Mouse (Mus musculus): Measurements from ENCODE around the gene Prkag2. TPM values are rescaled to one million over a fixed set of nuclear protein-coding genes. Genes with fewer than 3 reads are reported as not detected.

Gene Prkag2
- total RNA-seq, 2 experiments from 2014 or later: 159 to 167 TPM

DNA sequence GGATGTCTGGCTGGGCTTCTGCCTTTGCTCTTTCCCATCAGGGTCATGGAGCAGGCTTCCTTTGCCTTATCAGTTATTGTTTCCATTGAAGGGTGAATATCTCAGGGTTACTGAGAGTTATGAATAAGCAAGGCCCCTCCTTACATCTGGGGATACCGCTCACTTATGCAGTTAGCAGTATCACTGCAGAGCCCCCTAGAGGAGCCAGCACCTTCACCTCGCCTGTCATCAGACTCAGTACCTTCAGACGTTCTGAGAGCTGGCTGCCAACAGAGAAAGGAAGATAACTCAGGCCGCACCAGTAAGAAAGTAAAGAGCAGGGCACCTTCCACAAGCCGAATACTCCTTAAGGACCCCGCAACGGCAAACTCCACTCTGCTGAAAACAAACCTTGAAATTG, 125.3 kb downstream of the Prkag2 start:
- no peak for DNase-seq (ENCODE audit: extremely low spot score in 1 of 2, low spot score in 1 of 2)

DNA sequence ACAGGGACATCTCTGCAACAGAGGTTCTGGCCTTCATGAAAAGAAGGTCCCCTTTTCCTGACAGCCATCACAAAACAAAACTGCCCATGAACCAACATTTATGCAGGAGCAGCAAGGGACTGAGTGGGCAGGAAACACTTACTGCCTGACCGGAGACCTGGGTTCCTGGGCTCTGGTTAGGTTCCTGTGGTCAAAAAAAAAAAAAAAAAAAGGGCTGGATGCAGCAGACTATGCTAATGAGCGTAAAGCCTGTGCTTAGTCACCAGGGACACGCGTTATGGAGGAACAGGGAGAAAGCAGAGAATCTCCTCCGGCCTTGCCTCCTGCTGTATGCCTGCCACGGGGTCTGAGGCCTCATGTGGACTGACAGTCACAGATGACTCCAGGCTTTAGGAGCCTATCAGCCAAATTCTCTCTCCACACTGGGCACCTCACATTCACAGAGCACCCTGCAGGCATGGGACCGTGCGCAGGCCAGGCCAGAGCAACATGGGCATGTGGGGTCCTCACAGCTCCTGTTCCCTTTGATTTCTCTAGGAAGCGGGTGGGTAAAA, 126.7 kb downstream of the Prkag2 start:
- DNase-seq (ENCODE audit: extremely low spot score in 1 of 2, low spot score in 1 of 2): no peak

DNA sequence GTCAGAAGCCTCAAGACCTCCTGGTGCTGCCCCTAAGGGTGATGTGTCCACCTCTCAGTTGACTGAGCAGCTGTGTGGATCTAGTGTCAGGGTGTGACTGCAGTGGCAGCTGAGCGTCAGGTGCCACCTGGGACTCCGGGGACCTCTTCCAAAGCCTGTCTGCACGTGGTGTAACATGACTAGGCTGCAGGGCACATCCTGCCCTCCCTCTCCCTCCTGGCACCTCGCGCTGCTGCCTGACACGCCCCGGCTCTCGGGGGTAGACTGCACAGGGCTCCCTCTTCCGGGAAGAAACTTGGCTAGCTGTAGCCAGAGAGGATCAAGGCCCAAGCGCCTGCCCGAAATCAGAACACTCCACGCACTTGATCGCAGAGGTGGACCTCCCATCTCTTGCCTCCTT, 127.2 kb downstream of the Prkag2 start:
- no peak for DNase-seq (ENCODE audit: extremely low spot score in 1 of 2, low spot score in 1 of 2)

DNA sequence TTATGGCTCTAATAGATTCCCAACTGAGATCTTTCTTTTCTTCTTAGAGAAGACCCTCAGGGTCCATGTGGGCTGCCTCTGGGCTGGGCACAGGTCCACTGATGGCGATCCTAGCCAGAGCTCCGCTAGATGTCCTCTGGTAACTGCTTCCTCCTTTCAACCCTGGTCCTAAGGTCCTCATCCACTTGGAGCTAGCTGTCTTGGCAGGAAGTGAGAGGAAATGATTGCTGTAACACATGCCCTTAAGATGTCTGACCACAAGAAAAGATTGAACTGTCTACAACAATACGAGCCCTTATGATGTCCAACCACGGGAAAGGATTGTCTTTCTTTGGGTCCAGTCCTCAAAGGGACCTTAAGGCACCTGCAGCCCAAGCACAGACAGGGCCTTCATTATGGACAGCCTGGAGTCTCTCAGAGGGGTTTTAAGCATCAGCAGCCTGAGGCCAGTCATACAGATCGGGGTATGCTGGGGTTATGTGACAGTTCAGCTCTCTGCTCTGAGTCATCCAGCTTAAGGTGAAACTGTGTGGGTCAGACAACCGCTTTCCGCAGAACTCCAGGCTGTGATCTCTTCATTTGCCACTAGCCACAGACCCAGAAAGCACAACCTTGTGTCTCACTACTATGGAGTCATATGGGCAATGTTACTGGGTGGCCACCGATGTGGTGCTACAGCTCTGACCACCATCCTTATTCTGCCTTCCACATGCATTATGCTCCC, 129.7 kb downstream of the Prkag2 start:
- DNase-seq (ENCODE audit: extremely low spot score in 1 of 2, low spot score in 1 of 2): no peak

DNA sequence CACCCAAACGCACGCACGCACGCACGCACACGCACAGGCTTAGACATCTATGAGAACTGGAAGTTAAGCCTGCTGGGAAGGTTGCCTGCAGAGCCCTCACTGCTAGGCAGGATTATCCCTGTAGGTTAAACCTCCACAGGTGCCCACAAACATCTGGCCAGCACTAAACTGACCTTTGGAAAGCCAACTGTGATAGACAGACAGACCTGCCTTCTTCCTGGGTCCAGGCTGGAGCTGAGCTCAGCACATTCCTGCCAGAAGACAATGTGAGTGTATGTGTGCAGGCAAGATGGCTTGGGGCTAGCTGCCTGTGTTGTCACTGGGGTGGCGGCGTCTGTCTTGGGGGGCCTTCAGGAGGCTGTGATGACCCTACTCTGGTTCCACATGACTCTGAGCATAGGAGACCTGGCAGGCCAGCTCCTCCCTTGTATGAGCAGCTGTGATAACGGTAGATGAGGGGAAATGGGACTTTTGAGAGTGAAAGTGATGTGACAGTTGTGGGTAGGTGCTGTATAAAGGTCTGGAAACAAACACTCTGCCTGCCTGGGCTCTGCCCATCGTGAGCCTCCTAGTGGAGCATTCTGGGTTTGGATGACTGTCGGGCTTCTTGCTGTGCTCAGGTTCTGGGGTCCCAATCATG, 131.1 kb downstream of the Prkag2 start:
- no peak for DNase-seq (ENCODE audit: extremely low spot score in 1 of 2, low spot score in 1 of 2)

GRCm38 (mm10) chr5:24968792-24969191, 131.7 kb downstream of the Prkag2 start:
- DNase-seq (ENCODE audit: extremely low spot score in 1 of 2, low spot score in 1 of 2): no peak

- no peak for DNase-seq (ENCODE audit: extremely low spot score in 1 of 2, low spot score in 1 of 2)
Measured at GRCm38 (mm10) chr5:24967898-24968535, 132.4 kb downstream of the Prkag2 start.

DNA sequence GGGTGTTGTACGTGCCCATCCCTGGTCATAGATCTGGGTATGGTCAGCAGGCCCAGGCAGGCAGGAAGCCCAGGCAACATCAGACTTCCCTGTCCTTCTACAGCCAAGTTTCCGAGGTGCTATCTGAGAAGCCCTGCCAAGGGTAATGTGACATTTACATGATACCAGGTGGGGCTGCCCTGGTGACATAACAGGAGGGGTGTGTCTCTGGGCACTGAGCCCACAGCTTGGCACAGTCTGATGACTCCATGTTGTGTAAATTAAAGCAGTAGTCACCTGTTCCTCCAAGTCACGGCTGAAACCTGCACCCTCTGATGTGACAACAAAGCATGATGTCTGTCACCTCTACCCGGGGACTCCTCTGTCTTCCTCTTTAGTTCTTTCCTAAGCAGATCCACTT, 136.7 kb downstream of the Prkag2 start:
- no peak for DNase-seq (ENCODE audit: extremely low spot score in 1 of 2, low spot score in 1 of 2)

DNA sequence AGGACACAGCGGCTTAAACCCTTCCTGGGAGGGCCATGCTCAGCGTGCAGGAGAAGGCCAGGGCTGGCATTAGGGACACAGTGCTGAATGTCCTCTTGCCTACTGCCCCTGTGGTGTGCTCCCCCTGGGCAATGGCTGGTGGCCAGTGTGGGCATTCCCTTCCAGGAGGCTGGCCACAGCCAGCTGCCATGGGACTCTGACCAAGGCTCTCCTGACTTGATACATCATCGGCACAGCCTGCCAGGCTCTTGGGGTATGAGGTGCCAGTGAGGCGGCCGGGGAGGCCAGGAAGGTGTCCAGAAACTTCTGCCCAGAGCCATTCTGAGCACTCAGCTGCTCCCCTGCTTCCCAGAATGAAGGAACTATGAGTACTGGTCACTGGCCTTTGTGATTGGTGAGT, 139.7 kb downstream of the Prkag2 start:
- no peak for DNase-seq (ENCODE audit: extremely low spot score in 1 of 2, low spot score in 1 of 2)

- DNase-seq (ENCODE audit: extremely low spot score in 1 of 2, low spot score in 1 of 2): no peak
Measured at GRCm38 (mm10) chr5:24959758-24960157, 140.7 kb downstream of the Prkag2 start.

GRCm38 (mm10) chr5:24958596-24958995, 141.8 kb downstream of the Prkag2 start:
- no peak for DNase-seq (ENCODE audit: extremely low spot score in 1 of 2, low spot score in 1 of 2)

- DNase-seq (ENCODE audit: extremely low spot score in 1 of 2, low spot score in 1 of 2): no peak
Measured at GRCm38 (mm10) chr5:24956891-24957290, 143.6 kb downstream of the Prkag2 start.

DNA sequence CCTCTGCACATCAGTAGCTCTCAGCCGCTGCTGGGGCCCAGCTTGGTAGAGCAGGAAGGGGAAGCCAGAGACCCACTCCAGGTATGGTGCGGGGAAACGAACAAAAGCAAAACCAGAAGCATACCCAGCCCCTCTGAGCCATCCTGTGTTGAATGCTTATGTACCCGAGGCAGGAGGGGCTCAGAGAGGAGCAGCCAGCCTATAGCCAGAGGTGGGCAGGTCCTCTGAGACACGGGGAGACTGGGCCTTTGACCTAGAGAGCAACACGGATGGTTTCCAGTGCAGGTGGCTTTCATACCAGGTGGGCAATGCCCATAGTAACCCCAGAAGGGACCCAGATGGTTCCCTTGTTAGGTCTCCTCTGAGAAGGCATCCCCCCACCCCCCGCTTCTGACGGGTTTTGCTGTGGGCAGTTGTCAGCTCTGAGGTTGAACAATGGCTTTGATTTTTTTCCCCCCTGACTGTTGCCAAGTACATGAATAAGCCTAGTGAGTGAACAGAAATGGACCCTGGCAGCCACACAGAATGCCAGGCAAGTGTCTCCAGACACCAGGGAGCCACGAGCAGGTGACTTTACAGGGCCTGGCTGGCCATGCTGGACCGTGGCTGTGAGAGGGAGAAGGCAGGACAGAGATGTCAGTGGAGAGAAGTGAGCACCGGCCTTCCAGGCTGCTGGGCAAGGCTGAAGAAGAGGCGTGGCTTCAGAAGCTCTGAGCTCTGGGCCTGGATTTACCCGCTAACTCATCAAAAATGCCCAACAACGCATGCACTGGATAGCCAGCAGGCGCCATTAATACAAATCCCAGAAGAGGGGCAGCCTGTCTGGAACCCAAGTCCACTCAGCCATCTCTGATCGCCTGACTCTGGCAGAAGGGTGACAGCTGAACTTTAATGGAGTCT, 147.3 kb downstream of the Prkag2 start:
- DNase-seq (ENCODE audit: extremely low spot score in 1 of 2, low spot score in 1 of 2): no peak

GRCm38 (mm10) chr5:24952212-24952611, 148.2 kb downstream of the Prkag2 start:
- no peak for DNase-seq (ENCODE audit: extremely low spot score in 1 of 2, low spot score in 1 of 2)

DNA sequence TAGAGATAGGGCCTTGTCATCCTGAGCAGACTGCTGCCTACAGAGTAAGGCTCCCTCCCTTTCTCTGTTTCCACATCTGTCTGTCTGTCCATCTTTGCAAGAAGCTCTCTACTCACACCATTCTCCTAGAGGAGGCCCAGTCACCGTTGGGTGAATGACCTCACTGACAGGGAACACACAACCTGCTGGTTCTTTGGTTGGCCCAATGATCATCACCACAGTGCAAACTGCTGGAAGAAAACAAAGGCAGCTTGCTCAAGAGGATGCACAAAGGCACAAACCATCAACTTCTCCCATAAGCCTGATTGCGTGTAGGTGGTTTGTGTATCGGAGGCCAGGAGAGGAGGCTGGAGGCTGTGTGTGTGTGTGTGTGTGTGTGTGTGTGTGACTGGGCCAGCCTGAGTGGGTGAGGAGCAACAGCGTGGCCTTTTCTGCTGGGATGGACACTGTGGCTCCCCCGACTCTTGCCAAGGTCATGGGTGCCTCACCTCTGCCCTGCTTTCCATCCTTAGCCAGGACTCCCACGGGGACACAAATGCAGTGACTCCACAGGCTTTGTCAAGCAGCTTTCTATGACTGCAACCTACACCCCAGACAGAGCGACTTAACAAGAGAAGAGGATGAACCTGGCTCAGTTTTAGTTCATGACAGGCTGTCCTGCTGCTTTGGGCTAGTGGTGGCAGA, 149.4 kb downstream of the Prkag2 start:
- DNase-seq (ENCODE audit: extremely low spot score in 1 of 2, low spot score in 1 of 2): no peak

GRCm38 (mm10) chr5:24950039-24950438, 150.4 kb downstream of the Prkag2 start:
- no peak for DNase-seq (ENCODE audit: extremely low spot score in 1 of 2, low spot score in 1 of 2)

DNA sequence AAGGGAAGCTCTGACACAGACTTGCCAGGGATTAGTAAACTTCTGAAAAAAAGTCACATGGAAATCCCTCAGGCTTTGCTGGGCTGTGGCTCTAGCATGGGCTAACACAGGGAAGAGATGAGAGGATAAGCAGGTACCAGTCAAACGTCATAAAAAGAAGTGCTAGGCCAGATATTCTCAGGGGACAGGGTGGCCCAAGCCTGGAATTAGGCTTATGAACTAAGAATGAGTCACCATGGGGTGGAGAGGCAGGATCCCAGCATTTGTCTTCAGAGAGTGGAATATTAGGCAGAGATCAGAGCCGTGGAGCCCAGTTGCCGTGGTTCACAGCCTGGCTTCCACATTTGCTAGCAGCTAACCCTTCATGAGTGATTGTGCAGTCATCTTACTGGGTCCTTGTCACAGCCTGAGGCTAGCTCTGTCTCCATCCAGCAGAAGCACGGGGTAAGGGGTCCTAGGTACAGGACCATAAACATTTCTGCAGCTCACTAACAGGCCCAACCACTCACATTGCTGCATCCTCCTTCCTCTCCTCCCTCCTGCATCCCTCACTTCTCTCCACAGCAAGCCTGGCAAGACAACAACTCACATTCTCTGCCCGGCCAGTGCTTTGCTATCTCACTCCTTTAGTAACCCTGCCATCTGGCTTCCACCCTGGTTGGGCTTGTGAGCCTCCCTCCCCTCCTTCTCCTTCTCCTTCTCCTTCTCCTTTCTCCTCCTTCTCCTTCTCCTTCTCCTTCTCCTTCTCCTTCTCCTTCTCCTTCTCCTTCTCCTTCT, 162.2 kb downstream of the Prkag2 start:
- no peak for DNase-seq (ENCODE audit: extremely low spot score in 1 of 2, low spot score in 1 of 2)

DNA sequence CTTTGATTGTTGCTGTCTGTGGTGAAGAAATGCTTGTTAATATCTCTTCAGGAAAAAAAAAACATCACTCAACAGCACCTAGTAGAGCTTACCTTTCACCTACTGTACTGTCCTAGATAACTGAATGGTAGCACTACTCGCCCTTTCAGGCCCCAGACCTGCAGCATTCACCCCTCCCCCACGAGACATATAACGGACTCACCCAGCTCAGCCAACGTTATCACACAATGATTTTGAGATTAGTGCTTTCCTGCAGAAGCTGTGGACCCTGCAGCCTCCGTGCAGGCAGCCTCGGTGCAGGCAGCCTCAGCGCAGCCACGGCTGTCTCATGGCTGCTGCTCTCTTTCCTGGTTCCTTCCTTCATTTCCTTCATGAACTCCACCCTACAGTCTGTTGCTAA, 164.0 kb downstream of the Prkag2 start:
- no peak for DNase-seq (ENCODE audit: extremely low spot score in 1 of 2, low spot score in 1 of 2)

GRCm38 (mm10) chr5:24935446-24935845, 165.0 kb downstream of the Prkag2 start:
- no peak for DNase-seq (ENCODE audit: extremely low spot score in 1 of 2, low spot score in 1 of 2)
